Mouse (Mus musculus) E14TG2a.4 (cell line): ENCODE measurements at regions not wholly inside any gene's neighbourhood (a gene's known extent, or its start where the extent isn't known, plus 50 kb on each side); places are given as distances from the start of the nearest gene placed in this dataset.

Experiments
- CTCF ChIP-seq: conservative IDR thresholded peaks from 2 replicates; pipeline ENCODE4 v1.5.1; 2014; ENCODE audit warnings: low read length
- NANOG ChIP-seq: IDR thresholded peaks from 2 replicates; pipeline ENCODE4 v1.6.1; 2014; ENCODE audit warnings: borderline replicate concordance, low read length, mixed read lengths

- TF ChIP-seq CTCF (no peak), NANOG (no peak)
These were observed 533.2 kb downstream of the Frk start for GRCm38 (mm10) chr10:35016416-35016815.
